Mouse (Mus musculus) retina, postnatal 7 days (tissue): ENCODE measurements at regions not wholly inside any gene's neighbourhood (a gene's known extent, or its start where the extent isn't known, plus 50 kb on each side); places are given as distances from the start of the nearest gene placed in this dataset.

ENCODE experiments used
- DNase-seq: peaks from one replicate; pipeline ENCODE4 v3.0.0-alpha.2; 2012; ENCODE audit warnings: low read depth, low spot score

- no peak for DNase-seq
Observed at GRCm38 (mm10) chr6:135524886-135525285, 162.5 kb downstream of the Emp1 start.

GRCm38 (mm10) chr6:135525841-135526327 lies 163.5 kb downstream of the Emp1 start:
- peak; percentile 62 for DNase-seq

GRCm38 (mm10) chr6:135526460-135527160 lies 164.3 kb downstream of the Emp1 start:
- DNase-seq = no peak

- DNase-seq = no peak
Observed at GRCm38 (mm10) chr6:135527879-135528278, 165.5 kb downstream of the Emp1 start.

GRCm38 (mm10) chr6:135539791-135540646 lies 177.7 kb downstream of the Emp1 start:
- no peak for DNase-seq

GRCm38 (mm10) chr6:135541566-135541965 lies 179.2 kb downstream of the Emp1 start:
- DNase-seq = no peak

GRCm38 (mm10) chr6:135542356-135542755 lies 180.0 kb downstream of the Emp1 start:
- DNase-seq = no peak

GRCm38 (mm10) chr6:135543390-135543789 lies 181.0 kb downstream of the Emp1 start:
- no peak for DNase-seq

- DNase-seq = no peak
Observed at GRCm38 (mm10) chr6:135543863-135544262, 181.5 kb downstream of the Emp1 start.

GRCm38 (mm10) chr6:135550368-135550950 lies 188.1 kb downstream of the Emp1 start:
- DNase-seq = no peak

- no peak for DNase-seq
Observed at GRCm38 (mm10) chr6:135552396-135552795, 190.1 kb downstream of the Emp1 start.

- DNase-seq = peak; percentile 41
Observed at GRCm38 (mm10) chr6:135559501-135559907, 197.2 kb downstream of the Emp1 start.

- DNase-seq = no peak
Observed at GRCm38 (mm10) chr6:135562267-135562666, 199.9 kb downstream of the Emp1 start.

- DNase-seq = no peak
Observed at GRCm38 (mm10) chr6:135563766-135564165, 201.4 kb downstream of the Emp1 start.

- DNase-seq = no peak
Observed at GRCm38 (mm10) chr6:135569086-135569485, 206.7 kb downstream of the Emp1 start.

GRCm38 (mm10) chr6:135575294-135575693 lies 212.9 kb downstream of the Emp1 start:
- no peak for DNase-seq

- DNase-seq = no peak
Observed at GRCm38 (mm10) chr6:135578728-135579127, 216.4 kb downstream of the Emp1 start.

GRCm38 (mm10) chr6:135582567-135582966 lies 220.2 kb downstream of the Emp1 start:
- no peak for DNase-seq

- DNase-seq = no peak
Observed at GRCm38 (mm10) chr6:135584782-135585181, 222.4 kb downstream of the Emp1 start.

- DNase-seq = no peak
Observed at GRCm38 (mm10) chr6:135590084-135590483, 227.7 kb downstream of the Emp1 start.

GRCm38 (mm10) chr6:135591085-135591484 lies 228.7 kb downstream of the Emp1 start:
- DNase-seq = no peak

- no peak for DNase-seq
Observed at GRCm38 (mm10) chr6:135596358-135596757, 234.0 kb downstream of the Emp1 start.
